Mouse (Mus musculus): ENCODE measurements around the gene Mob3b. TPM values are rescaled to one million over a fixed set of nuclear protein-coding genes. Genes with fewer than 3 reads are reported as not detected.

The Mob3b gene
- total RNA-seq, 2 experiments from 2014 or later, result 12.4 to 24.1 TPM

DNA sequence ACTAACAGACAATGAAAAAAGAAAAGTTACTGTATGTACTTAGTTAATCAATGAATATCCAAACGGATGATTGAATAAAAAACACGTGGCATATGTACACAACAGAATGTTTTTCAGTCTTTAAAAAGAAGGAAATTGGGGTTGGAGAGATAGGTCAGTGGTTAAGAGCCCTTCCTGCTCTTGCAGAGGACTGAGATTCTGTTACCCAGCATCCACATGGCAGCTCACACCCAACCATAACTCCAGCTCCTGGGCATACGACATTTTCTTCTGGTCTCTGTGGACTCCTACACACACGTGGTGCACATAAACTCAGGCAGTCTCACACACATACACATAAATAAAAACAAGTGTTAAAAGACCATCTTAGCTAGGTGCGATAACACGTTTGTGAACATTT, 77.0 kb downstream of the Mob3b start:
- ATAC-seq (ENCODE audit: poor library complexity, severe bottlenecking), result no peak

DNA sequence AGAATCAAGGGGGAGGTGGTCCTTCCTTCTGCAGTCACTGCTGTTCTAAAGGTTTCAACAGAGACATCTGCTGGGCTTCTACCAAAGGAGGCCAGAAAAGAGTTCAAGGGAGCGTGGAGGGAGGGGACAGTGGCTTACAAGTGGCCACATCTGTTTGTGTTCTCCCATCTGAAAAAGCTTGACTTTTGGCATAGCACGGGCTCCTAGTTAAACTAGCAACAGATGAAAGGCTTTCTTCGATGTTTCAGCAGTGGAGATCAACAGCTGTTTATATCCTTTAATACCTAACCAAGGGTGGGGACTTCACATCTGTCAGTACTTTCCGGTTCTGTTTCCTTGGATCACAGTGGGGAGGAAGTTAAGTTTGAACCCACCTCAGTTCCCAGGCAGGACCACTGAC, 88.5 kb downstream of the Mob3b start:
- ATAC-seq (ENCODE audit: poor library complexity, severe bottlenecking), result no peak

- ATAC-seq (ENCODE audit: poor library complexity, severe bottlenecking), result no peak
Measured at GRCm38 (mm10) chr4:35066163-35066562, 91.1 kb downstream of the Mob3b start.

DNA sequence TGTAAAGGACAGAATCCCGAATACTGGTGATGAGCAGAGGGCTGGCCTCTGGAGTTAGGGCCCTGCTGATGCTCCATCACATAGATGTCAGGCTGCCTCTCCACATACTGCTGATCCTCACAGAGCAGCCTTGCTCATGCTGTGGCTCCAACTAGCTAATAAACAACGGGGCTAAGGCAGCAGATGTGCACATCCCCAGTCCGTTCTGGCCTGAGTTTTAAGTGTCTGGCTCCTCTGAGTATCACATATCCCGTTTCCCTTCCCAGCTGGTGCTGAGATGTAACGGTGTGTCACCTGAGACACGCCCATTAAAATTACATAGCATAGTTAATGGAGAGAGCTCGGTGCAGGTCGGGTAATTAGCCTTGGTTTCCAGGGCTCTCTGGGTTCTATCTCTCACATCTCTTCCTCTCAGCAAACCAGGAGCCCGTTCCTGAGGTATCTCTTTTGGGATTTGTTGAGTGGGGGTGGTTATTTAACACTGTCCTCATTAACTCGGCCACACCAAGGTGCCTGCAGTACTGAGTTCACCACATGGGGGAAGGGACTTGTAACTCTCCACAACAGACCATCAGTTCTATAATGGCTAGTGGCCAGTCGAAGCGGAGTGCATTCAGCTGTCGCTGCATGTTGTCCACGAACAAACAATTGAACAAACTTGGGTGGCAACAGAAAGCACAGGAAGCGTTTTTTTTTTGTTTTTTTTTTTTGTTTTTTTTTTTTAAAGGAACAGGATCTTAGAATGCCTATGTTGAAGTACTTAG, 92.0 kb downstream of the Mob3b start:
- no peak for ATAC-seq (ENCODE audit: poor library complexity, severe bottlenecking)

GRCm38 (mm10) chr4:35063146-35063719, 94.1 kb downstream of the Mob3b start:
- no peak for ATAC-seq (ENCODE audit: poor library complexity, severe bottlenecking)

DNA sequence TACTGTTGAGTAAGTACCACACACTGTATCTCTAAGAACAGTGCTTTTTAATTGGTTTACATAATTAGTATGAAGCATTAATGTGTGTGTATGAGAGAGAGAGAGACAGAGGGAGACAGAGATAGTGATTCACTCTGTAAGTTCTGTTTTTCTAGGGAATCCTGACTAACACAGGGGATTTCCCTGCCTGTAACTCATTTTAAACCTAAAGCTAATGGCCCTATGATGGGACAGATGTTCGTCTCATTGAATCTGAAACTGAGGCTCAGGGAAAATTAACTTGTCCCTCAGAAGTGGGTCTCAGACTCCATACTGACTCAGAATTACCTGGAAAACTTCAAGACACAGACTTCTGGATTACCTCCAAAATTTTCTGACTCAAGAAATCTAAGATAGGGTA, 96.3 kb downstream of the Mob3b start:
- no peak for ATAC-seq (ENCODE audit: poor library complexity, severe bottlenecking)

DNA sequence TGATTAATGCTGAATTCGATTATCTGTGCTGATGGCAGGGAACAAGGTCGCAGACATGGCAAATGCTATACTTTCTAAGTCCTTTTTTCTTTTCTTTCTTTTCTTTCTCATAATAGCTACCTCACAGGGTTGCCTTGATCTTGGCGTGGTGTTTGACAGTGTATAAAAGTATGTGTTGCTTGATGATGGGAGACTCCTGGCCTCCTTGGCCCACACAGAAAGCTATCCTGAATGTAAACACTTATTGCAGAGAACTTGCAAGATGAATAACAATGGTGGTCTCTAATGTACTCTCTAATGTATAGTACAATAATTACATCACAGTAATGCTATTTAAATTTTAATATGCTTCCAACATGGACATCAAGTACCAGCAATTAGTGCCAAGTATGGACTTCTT, 96.9 kb downstream of the Mob3b start:
- no peak for ATAC-seq (ENCODE audit: poor library complexity, severe bottlenecking)

- ATAC-seq (ENCODE audit: poor library complexity, severe bottlenecking), result no peak
Measured at GRCm38 (mm10) chr4:35054362-35054761, 102.9 kb downstream of the Mob3b start.

DNA sequence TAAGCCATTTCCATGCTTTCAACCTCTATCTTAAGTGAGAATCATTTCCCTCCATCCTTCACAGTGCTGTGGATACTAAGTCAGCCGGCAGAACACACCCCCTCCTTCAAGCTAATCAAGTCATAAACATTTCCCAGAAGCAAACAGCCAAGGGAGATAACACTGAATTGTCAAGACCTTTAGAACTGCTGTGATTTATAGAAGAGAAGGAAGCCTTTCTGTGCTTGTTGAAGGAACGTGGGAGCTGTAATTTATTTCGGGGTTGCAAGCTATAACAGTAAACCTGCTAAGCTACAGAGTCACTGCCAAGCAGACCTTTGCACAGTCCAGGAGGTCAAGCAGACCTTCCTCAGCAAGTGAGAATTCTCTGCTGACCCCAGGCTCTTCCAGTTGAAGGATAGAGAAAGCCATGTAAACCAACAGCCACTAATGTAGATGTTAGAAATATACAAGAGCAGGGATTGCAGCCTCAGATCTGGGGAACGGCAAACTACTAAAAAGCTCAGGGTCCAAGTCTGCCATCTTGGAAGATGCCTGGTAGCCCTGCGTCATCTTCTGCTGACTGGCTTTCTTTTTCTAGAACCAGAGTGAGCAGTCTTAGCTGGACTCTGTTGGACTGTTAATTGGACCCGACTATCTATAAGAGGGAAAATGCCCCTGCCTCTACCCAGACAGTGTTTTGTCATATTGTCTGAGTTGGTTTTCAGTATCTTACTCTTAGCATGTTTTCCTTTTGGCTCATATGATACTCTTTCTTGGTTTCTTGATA, 104.9 kb downstream of the Mob3b start:
- no peak for ATAC-seq (ENCODE audit: poor library complexity, severe bottlenecking)

DNA sequence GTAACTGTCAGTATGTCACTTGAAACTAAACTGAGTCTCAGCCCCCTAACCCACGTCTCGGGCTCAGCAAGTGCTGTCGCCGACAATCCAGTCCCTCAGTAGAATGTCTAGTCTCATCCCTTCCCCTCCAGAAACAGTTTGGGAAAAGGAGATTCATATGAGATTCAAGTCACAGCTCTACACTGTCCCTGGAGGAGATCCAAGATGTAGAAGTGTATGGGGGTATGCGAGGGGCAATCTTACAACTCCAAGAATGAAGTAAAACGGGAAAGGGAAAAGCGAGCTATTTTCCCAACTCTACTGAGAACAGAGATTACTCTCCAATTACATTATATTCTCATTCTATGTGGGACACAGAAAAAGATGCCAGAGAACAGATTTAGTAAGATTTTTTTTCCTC, 106.1 kb downstream of the Mob3b start:
- no peak for ATAC-seq (ENCODE audit: poor library complexity, severe bottlenecking)

GRCm38 (mm10) chr4:35049742-35050058, 107.6 kb downstream of the Mob3b start:
- no peak for ATAC-seq (ENCODE audit: poor library complexity, severe bottlenecking)

DNA sequence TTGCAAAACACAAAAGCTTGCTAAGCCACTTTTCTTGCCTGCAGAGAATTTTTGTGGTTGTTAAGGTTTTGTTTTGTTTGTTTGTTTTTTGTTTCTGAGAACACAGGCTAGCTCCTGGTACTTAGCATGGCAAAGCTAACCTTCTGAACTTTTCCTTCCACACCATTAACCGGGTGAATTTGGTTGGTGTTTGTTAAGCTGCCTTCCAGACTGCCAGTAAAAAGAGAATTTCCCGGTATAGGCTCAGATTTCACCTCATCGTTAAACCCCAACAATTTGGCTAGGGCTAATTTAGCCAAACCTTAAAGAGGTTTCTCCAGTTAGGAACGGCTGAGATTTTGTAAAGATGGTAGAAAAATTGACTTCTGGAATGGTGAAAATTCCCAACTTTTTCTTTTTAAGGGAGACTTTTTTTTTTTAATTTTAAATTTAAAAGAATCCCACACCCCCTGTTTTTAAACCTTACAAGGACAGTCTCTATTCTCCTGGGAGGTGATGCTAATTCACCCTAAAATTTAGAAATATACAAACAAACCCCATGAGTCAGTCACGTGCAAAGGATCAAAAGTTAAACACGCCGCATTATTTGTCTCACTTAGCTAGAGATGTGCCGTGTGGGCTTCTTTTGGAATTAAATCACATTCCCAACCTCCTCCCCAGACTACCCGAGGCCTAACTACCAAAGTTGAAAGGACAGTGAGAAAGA, 108.1 kb downstream of the Mob3b start:
- ATAC-seq (ENCODE audit: poor library complexity, severe bottlenecking), result no peak

DNA sequence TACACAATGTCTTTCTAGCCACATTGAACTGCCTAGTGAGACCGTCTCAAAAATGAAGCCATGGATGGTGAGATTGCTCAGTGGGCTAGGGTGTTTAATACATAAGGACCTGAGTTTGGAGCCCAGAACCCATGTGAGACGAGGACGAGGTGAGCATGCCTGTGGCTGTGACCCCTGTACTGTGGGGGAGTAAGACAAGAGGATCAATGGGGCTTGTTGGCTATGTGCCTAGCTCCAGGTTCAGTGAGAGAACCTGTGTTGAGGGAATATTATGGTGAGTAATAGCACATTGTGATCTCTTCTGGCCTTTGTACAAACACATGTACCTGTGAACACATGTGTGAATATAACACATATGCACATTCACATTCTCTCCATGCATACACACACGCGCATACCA, 116.4 kb downstream of the Mob3b start:
- no peak for ATAC-seq (ENCODE audit: poor library complexity, severe bottlenecking)

GRCm38 (mm10) chr4:35040306-35040705, 117.0 kb downstream of the Mob3b start:
- ATAC-seq (ENCODE audit: poor library complexity, severe bottlenecking), result no peak

GRCm38 (mm10) chr4:35037824-35038223, 119.5 kb downstream of the Mob3b start:
- no peak for ATAC-seq (ENCODE audit: poor library complexity, severe bottlenecking)

DNA sequence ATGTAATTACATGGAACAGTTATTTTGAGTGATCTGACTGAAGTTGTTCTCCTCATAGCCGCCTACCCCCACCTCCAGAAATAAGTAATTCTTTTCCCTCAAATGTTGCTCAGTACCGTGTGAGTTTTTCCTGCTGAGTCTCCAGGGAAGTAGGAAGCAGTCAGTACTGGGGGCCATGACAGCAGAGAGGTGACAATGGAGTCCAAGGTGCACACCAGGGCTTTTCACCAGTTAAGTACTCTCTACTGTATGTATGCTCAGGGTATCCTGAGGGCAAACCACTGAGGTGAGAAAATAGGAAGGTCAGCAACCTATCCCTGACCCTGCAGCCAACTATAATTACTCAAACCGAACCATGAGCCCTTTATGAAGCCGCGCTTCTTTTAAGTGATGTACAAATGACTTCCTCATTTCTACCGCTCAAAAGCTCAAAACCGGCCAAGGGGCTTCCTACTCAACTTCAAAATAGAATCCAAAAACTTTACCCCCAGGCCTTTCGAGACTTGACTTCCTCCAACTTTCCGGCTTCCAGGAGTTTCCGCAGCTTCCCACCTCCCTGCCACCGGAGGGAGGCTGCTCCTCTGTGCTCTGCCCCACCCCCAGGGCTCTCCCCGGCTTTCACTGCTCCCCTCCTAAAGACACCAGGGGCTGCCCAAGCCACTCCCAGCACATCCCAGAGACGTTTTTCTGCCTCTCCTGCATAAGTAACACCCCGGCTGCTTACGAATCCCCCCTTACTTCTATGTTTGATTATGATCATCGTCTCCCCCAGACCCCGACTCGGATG, 122.6 kb downstream of the Mob3b start:
- 0 out of 2 replicates have a peak, but pooled peaks have one; percentile 24 for ATAC-seq (ENCODE audit: poor library complexity, severe bottlenecking)

DNA sequence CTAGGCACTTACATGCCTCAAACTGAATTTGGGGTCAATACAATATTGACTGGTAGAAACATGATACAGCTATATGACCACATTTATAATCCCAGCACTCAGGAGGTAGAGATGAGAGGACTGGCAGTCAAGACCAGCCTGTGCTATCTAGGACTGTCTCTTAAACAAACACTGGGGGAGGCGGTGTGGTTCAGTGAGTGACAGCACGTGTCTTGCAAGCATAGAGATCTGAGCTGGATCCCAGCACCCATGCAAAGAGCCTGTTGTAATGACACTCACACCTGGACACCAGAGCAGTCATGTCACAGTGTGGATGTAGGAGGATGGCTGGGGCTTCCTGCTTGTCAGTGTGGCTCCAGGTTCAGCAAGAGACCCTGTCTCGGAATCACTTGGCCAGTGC, 124.5 kb downstream of the Mob3b start:
- no peak for ATAC-seq (ENCODE audit: poor library complexity, severe bottlenecking)

DNA sequence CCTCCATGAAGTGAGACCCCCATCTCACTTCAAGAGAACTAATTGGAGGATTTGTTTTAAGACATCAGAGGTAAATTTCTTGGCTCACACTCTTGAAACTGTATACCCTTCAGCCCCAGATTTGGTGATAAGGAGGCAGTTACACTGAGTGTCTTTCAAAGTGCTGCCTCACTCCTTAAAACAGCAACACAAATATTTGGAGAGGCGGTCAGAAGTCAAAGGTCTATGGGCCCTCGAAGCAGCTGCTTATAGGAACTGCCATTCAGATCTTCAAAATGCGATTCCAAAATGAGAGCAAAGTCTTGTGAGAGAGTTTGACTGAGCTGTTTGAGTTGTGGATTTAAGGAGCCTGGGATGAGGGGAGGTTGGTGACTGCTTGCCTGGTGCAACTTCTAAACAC, 125.7 kb downstream of the Mob3b start:
- no peak for ATAC-seq (ENCODE audit: poor library complexity, severe bottlenecking)

DNA sequence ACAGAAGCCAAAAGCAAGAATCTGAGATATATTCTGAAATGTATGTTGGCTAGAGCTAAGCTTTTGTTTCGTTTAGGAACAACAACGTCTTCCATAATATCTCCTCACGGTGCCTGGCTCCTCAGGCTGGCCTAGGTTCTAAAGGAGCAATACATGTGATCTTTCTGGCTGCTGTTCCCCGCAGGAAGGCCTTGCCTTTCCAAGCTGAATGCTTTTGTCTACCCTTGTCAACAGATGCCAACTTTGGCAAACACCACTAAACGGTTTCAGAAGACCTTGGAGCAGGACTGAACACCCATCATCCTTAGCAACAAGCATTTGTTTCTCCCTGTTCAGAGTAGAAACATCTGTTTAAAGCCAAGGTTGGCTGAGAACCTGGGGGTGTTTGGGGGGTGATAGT, 126.1 kb downstream of the Mob3b start:
- ATAC-seq (ENCODE audit: poor library complexity, severe bottlenecking), result no peak

DNA sequence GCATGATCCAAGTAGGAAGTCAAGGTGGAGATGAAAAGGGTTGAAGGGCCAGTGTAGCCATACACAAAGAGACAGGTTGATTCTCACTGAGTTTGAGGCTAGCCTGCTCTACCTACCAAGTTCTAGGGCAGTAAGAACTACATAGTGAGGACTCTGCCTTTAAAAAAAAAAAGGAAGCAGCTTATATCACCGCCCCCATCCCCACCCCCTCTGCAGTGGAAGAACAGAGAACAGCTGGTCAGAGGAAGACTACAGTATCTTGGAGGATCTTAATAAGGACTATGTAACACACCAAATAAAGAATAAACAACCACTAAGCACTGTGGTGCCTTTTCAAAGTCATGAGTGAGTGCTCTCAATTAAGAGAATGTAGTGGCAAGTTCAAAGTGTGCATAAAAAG, 138.9 kb downstream of the Mob3b start:
- ATAC-seq (ENCODE audit: poor library complexity, severe bottlenecking), result peak; percentile 74

Measured in megakaryocyte, adult 5-6 weeks (primary cell).